Mouse (Mus musculus): ENCODE data around the gene Gabarapl1. TPM values are rescaled to one million over a fixed set of nuclear protein-coding genes. Genes with fewer than 3 reads are reported as not detected.
"Not testable (repeated sequence)": the region's sequence is repeated elsewhere in the genome, so short reads cannot be mapped to it uniquely, and the experiment has no call there.

Gabarapl1 gene
- total RNA-seq (2021) = 100 to 1,000 TPM; 613 to 690 TPM

DNA sequence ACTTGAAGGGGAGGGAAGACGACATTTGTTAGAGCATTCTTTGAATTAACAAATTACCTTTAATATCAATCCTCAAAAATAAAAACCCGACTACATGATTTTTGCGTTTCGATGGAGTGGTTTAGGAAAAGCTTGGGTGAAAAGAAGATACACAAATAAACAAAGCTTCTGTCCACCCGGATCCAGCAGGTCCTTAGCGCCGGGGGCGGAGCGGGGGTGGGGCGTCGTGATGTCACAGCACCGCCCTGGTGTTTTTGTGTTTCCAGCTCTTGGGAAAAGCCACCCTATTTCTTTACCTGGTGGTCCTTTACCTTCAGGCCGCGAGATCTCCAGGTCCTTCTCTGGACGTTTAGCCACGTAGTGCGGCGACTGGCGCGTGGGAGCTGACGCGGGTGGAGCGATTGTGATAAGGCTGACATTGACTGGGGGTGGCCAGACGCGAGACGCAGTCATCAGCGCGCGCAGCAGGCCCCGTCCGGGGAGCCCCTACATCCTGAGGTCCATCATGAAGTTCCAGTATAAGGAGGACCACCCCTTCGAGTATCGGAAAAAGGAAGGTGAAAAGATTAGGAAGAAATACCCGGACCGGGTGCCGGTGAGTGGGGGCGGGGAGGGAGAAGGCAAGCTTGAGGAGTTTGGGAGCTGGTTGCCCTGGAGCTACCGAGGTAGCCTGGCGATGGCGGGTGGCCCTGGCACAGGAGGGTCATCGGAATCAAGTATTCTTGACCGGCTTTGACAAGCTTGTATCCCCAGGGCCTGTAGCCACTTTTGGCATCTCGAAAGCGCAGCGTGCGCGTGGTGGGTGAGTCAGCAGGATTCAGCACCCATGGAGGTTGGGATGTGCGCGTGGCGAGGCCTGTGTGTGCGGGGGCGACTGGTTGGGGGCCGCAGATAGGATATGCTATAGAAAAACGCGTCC, at the start of gene Gabarapl1:
Gabarapl1 (plus strand) TSS at position 219 of the 919 bp plus-strand sequence.
- peak; percentile 77 to 79 for DNase-seq (ENCODE audit: extremely low spot score in 1 of 2, low spot score in 1 of 2)

- DNase-seq (ENCODE audit: extremely low spot score in 1 of 2, low spot score in 1 of 2) = no peak
Measured at GRCm38 (mm10) chr6:129494924-129495323, 38.0 kb upstream of the Gabarapl1 start.

- no peak for DNase-seq (ENCODE audit: extremely low spot score in 1 of 2, low spot score in 1 of 2)
Measured at GRCm38 (mm10) chr6:129497345-129498218, 35.4 kb upstream of the Gabarapl1 start.

DNA sequence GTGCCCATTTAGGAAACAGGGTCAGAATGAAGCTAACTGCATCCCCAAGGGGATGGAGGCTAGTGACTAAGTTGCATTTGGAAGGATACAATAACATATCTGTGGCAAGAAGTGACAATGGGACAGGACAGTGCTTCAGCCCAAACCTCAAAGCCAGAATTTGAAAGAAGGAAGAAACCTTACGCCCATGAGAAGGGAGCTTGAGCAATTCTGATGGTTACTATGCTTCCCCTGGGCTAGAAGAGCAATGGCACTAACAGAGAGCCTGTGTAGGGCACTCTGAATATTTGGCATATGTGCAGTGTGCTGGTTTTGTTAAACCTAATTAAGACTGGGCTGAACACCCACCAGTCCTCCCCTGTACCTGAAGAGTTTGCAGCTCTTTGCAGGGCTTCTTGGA, 33.4 kb upstream of the Gabarapl1 start:
- not testable (repeated sequence) for DNase-seq (ENCODE audit: extremely low spot score in 1 of 2, low spot score in 1 of 2)

DNA sequence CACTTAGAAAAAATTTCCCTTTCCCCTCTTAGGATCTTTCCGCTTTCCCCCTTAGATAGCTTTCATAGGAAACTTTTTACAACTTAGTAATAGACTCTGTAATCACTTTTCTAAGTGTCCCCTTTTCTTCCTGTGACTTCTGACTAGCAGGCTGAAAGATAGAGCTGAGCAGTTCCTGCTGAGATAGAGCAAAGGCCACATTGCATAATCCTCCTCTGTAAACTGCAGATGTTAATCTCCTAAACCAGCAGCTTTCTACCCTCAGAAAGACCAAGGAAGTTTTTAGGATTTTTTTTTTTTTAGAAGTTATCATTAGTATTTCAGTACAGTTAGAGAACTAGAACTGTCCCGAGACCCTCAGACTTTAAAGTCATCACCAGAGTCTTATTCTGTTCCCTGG, 29.5 kb upstream of the Gabarapl1 start:
- DNase-seq (ENCODE audit: extremely low spot score in 1 of 2, low spot score in 1 of 2) = no peak

GRCm38 (mm10) chr6:129507024-129507423, 25.9 kb upstream of the Gabarapl1 start, which contains the start of gene Olr1:
Gene Olr1 (minus strand): TSS chr6:129507165.
- DNase-seq (ENCODE audit: extremely low spot score in 1 of 2, low spot score in 1 of 2) = no peak

DNA sequence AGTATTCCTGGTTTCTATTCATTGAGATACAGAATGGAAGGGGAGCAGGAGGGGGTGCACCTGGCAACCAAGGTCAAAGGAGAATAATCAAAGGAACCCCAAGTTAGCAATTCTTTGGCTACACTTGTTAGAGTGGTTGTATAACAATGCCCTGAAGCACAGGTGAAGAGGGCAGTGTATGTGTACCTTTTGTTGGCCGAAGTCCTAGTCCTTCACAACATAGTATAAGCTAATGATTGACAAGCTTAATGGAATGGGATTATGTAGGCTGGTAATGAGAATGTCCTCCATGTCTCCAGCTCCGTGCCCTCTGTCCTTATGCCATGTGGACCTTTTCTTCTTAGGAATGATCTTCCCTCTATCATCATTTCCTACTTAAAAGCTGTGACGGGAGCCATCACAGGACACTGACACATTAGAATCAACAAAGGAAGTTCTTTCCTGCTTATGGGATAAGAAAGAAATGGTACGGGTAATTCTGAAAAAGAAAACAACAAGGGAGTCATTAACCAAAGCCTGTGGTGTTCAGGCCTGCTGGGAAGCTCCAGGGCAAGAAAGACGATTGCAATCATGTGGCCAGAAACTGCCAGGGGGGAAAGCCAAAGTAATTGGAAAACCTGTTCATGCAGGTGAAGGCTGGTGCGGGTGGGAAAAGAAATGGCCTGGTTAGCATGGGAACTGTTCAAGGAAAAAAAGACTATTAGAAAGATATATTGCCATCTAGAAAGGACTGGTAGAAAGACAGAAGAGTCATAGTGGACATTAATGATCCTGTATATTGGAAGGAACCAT, 22.6 kb upstream of the Gabarapl1 start:
- no peak for DNase-seq (ENCODE audit: extremely low spot score in 1 of 2, low spot score in 1 of 2)

GRCm38 (mm10) chr6:129512367-129512766, 20.6 kb upstream of the Gabarapl1 start, which contains the start of gene Tmem52b:
Gene Tmem52b (plus strand): TSS chr6:129512555.
- no peak for DNase-seq (ENCODE audit: extremely low spot score in 1 of 2, low spot score in 1 of 2)

DNA sequence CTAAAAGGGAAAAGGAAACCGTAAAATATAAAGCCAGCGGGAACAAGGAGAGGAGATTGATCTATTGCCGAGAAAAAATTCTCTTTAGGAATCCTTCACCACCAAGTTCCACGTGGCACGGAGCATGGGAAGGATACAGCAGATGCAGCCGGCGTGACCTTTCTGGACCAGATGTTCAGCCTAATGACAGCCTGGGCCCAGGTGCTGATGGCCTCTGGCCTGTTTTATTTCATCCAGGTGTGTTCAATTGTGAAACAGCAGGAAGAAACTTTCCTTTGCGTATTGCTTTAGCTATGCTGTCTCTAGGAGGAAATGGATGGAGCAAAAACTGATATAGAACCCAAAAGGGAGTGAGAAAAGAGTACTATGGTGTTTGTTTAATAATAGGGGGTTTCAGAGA, 20.1 kb upstream of the Gabarapl1 start:
- DNase-seq (ENCODE audit: extremely low spot score in 1 of 2, low spot score in 1 of 2) = no peak

- no peak for DNase-seq (ENCODE audit: extremely low spot score in 1 of 2, low spot score in 1 of 2)
Measured at GRCm38 (mm10) chr6:129513409-129513808, 19.6 kb upstream of the Gabarapl1 start.

- DNase-seq (ENCODE audit: extremely low spot score in 1 of 2, low spot score in 1 of 2) = no peak
Measured at GRCm38 (mm10) chr6:129514376-129514775, 18.6 kb upstream of the Gabarapl1 start.

DNA sequence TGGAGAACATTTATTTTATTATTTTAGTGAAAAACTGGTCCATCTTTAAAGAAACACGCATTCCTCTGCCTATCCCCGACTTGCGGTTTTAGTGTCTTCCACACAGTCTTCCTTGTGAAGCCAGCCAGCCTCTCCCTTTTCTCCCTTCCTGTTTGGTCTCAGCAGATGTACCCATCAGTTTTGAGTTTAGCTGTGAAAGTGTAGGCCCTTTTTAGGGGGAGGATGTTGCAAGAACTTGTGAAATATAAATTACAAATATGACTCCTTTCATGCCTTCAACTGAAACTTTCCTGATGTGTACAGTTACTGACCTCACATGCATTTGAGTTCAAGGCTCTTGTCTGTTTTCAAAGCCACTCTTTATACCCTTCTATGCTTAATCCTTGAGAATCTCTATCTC, 17.9 kb upstream of the Gabarapl1 start:
- no peak for DNase-seq (ENCODE audit: extremely low spot score in 1 of 2, low spot score in 1 of 2)

DNA sequence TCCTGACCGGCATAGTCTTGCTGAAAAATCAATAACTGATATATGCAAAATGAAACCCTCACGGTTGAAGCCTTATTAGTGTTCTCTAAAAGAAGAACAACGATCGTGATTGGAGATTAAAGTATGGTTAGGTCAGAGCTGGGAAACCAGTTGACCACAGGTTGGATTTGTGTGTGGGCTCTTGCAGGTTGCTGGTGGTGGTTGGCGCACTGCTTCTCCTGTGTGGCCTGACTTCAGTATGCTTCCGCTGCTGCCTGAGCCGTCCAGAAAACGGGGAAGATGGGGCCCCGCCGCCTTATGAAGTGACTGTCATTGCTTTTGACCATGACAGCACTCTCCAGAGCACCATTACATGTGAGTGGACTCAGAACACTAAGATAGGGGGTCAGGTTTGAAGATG, 16.6 kb upstream of the Gabarapl1 start:
- no peak for DNase-seq (ENCODE audit: extremely low spot score in 1 of 2, low spot score in 1 of 2)

DNA sequence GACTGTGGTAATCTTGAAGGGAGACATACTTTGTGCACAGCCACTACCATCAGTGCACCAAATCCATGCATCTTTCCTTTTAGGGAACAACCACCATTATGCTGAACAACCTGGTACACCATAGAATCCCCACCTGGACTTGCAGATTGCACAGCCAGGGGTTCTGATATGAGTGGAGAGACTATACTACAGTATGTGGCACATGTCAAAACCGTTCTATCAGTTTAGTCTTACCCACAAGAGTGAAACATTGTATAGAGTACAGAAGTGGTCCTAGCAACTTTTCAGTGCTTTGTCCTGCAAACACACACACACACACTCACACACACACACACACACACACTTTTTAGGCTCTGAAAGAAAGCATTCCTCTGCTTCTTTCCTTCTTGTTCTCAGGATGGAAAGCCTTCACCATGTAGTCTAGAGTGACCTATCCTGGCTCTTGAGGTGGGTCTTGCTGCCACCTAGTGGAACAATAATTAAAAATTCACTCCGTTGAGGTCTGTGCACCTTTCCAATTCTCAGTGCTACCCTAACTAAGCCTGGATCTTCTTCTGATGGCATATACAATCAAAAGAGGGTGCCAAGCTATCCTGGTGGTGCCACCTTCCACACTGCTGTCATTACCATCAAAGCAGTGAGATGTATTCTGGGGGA, 15.1 kb upstream of the Gabarapl1 start:
- DNase-seq (ENCODE audit: extremely low spot score in 1 of 2, low spot score in 1 of 2) = no peak

GRCm38 (mm10) chr6:129526069-129526468, 6.9 kb upstream of the Gabarapl1 start:
- no peak for DNase-seq (ENCODE audit: extremely low spot score in 1 of 2, low spot score in 1 of 2)

DNA sequence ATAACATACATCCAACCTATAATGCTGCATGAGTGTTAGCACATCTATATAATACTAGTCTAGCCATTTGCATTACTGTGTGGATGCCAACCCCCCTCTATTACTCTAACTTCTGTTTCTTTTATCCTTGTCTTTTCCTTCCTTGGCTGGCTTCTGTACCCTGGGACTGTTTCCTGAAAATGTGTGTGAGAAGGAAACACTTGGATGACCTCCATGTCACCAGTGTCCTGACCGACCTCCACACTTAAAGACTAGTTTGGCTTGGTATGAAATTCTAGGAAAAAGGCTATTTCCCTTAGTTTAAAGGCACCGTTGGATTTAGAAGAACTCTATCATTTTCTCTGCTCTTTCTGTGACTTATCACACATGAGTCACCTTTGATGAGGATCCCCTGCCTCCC, 5.5 kb upstream of the Gabarapl1 start:
- no peak for DNase-seq (ENCODE audit: extremely low spot score in 1 of 2, low spot score in 1 of 2)

DNA sequence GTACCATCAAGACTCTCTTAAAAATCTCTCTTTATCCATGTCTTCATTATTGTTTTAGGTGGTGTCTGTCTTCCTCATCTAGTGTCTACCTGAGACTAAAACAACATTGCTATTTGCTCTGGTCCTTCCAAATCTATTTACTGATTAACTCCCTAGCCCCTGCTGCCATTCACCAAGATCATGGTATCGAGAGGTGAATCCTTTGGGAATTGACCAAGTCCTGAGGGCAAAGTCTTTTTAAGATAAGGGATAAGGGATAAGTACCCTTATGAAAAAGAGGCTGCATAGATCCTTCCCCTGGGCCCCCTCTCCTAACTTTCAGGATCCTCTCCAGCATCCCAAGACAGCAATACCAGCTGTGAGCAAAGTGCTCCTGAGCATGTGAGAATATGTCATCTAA, 3.4 kb upstream of the Gabarapl1 start:
- no peak for DNase-seq (ENCODE audit: extremely low spot score in 1 of 2, low spot score in 1 of 2)

- no peak for DNase-seq (ENCODE audit: extremely low spot score in 1 of 2, low spot score in 1 of 2)
Measured at GRCm38 (mm10) chr6:129530261-129530660, 2.7 kb upstream of the Gabarapl1 start.

DNA sequence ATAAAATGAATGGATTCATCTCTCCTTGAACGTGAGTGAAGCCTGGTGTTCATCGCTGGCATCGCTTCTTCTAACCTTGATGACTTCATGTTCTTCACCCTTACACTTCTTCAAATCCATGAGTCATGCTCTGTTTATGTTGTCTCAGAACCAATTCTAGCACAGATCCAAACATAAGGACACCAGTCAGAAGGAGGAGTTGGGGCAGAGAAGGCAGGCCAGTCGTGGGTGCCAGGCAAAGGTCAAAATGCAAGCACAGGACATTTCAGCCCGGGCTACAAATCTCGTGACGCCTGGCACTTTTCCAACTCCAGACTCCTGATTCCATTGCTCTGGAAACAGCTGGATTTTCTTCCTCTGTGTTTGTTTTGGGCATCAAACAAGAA, 411 bp upstream of the Gabarapl1 start:
- DNase-seq (ENCODE audit: extremely low spot score in 1 of 2, low spot score in 1 of 2) = peak in 1 of 2 experiments; percentile 43

DNA sequence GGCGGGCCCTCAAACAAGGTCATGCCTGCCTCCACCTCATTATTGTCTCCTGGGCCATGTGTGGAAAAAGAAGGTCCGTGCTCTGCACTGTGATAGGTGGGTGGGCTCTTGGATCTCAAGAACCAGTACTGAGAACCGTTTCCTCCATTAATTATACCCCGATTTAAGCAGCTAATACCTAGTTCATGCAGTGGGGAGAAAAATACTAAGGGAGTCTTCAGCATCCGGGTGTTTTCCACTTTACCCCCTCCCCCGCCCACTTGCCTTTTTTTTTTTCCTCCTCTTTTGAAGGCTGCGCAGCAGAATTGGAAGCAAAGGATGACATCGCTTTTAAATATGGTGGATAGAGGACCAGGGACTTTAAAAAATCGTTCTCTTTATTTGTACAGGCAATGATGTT, 1.1 kb downstream of the Gabarapl1 start:
- DNase-seq (ENCODE audit: extremely low spot score in 1 of 2, low spot score in 1 of 2) = no peak
